Mouse (Mus musculus) telencephalon, adult 2 months (tissue): ENCODE measurements around the gene Nfx1.

Source experiments
- DNase-seq: peaks from one replicate; pipeline ENCODE4 v3.0.0-alpha.2; 2011; ENCODE audit warnings: low read depth, low spot score

The Nfx1 gene

DNA sequence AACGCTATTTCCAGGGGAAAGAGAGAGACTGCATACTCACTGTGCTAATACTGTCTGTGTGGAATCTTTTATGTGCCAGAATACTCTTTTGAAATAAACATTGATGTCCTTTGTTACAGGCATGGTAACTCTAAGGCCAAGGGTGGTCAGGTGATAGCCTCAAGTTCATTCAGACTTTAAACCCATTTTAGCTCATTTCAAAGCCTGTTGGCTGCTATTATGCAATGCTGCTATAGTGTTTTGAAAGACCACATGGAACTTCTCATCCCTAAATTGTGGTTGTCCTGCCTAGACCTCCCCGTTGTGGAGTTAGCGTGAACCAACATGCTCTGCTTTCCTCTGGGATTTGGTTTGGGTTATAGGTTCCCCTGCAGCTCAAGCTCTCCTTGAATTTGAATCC lies 5.0 kb downstream of the Nfx1 start:
- DNase-seq: no peak

DNA sequence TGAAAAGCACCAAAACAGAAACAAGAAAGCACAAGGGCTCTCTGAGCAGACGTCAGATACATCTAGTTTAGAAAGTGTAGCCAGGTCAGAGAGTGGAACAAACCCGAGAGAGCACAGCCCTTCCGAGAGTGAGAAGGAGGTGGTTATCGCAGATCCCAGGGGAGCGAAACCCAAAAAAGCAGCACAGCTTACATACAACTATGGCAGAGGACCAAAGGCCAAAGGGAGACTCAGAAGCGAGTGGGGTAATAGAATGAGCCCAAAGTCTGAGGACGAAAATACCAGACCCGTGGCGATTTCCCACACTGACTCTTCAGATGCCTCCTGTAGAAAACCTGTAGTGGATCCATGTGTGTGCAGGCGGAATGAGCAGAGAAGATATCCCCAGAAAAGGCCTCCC lies 5.9 kb downstream of the Nfx1 start:
- DNase-seq: no peak

DNA sequence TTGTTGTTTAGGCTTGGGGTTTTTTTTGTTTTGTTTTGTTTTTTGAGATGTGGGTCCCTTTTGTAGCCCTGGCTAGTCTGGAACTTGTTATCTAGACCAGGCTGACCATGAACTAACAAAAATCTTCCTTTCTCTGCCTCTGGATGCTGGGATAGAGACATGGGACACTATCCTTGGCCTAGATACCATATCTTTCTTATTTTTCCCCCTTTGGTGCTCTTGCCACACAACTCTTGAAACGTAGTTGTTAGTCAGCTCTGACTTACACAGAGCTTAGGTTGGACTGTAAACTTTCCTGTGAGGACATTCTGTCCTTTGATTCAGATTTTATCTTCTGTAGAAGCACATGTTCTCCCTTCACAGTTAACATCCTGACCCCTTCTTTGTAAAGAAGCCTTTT lies 8.7 kb downstream of the Nfx1 start:
- DNase-seq: no peak

DNA sequence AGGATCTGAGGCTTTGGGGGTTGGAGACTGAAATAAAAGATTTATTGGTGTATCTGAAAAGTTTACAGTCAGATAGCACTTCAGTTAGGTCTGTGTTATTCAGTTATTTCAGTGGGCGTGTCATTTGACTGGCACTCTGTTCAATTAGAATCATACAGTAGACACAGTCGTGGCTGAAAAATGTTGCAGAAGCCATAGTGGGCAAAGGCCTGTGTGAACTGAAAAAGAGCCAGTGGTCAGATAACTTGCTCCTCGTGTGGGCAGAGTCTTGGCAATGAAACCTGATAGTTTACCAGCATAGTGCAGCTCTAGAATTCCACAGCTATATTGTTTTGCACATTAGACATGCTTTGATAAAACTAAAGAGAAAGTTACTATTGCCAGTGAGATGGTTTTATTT lies 11.8 kb downstream of the Nfx1 start:
- no peak for DNase-seq

DNA sequence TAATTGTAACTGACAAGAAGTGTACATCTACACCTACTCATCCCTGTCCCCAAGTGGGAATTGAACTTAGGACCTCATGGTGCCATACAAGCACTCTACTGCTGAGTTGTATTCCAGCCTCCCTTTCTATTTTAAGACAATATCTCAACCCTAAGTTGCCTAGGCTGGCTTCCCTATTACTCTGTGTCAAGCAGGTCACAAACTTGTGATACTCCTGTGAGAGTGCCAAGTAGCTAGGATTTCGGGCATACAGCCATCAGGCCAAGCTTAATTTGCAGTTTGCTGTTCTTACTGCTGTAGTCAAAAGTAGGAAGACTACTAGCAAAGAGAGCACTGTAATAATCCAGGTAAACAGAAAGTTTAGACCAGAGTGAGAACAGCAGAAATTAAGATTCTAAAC lies 13.0 kb downstream of the Nfx1 start:
- DNase-seq: no peak

DNA sequence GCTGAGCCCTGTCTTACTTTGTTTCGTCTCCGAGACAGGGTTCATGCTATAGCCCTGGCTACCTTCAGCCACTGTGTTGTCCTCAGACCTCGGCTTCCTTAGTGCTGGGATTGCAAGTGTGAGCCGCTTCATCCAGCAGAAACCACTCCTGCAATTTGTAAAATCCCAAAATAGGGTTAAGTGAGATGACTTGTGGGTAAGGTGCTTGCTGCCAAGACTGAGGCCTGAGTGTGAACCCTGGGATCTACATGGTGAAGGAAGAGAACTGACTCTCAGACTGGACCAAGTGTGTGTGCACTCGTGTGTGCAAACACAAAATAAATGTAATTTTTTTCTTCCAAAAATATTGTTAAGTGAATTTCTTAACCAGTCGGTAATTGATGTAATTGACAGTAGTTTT lies 18.9 kb downstream of the Nfx1 start:
- DNase-seq: no peak

DNA sequence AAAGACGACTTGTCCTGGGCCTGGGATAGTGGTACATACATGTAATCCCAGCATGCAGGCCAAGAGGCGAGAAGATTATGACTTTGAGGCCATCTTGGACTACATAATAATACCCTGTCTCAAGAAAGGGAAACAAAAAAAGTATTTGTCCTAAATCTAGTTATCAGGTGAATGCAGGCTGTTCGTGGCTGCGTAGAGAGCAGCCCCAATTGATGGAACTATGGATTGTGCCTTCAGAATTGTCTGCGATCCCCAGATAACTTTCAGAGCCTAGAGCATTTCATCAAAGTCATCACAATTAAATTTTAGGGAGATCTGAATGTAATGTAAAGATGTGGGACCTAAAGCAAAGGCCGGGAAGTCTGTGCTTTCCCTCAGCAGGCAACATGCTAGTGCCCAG lies 25.6 kb downstream of the Nfx1 start:
- no peak for DNase-seq

GRCm38 (mm10) chr4:40997916-40998315 lies 27.2 kb downstream of the Nfx1 start:
- DNase-seq: no peak

GRCm38 (mm10) chr4:41000271-41000670 lies 29.6 kb downstream of the Nfx1 start:
- no peak for DNase-seq

DNA sequence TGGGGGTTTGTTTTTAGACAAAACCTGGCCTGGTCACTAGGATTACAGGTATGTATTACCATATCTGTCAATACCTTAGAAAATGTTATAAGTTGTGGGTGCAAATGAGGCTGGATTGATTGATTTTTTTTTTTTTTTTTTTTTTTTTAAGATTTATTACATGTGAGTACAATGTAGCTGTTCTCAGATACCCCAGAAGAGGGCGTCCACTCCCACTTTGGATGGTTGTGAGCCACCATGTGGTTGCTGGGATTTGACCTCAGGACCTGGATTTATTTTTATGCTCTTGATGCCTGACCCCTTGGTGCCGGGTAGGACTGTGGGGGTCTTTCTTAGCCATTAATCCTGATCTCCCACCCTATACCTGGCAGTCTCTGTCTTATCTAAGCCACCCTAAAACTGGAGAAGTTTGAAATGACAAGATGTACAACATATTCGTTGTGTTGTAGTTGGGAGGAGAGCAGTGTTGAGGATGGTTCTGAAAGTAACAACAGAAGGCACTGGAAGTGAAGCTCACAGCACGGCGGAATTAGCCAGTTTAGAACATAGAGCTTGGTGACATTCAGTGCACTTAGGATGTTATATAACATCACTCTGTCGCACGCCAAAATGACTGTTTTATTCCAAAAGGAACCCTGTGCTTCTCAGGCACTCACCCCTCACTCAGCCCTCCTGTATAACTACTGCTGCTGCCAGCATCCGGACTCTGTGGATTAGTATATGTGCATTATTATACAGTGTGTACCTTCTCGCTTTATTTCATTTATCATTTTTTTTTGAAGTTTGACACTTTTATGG lies 30.3 kb downstream of the Nfx1 start:
- DNase-seq: no peak

DNA sequence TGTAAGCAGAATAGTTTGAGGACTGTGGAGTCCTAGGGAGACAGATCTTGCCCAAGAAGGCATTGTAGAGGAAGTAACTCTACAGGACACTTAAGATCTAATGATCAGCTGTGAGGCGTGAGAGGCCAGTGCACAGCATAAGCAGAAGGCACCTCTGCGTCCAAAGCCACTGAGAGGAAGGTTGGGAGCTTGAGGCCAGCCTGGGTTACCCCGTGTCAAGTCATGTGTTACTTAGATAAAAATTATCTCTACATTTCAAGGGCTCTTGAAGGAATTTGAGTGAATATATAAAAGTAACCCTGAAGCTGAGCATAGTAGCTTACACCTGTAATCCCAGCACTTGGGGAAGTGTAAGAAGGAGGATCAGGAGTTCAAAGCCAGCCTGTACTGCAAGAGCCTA lies 42.6 kb downstream of the Nfx1 start:
- no peak for DNase-seq

DNA sequence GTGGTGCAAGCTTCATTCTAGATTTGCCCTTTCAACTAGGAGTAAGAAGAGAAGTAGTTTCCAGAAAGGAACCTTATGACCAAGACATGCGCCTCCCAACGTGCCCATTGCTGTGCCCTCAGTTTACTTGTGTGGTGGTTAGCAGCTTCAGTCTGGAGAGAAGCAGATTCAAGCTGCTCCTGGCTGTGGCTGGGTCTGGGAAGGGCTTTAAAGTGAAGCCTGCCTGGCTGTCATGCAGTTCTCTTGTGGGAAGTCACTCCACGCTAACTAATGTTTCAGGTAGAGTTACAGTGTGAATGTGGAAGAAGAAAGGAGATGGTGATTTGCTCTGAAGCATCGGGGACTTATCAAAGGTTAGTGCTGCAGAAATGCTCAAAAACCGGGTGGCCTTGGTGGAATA lies 45.1 kb downstream of the Nfx1 start:
- no peak for DNase-seq

- DNase-seq: no peak
Measured at GRCm38 (mm10) chr4:41021094-41021493, 50.4 kb downstream of the Nfx1 start.

- DNase-seq: no peak
Measured at GRCm38 (mm10) chr4:41026086-41026787, 55.5 kb downstream of the Nfx1 start.

- no peak for DNase-seq
Measured at GRCm38 (mm10) chr4:41027872-41028271, 57.2 kb downstream of the Nfx1 start.

DNA sequence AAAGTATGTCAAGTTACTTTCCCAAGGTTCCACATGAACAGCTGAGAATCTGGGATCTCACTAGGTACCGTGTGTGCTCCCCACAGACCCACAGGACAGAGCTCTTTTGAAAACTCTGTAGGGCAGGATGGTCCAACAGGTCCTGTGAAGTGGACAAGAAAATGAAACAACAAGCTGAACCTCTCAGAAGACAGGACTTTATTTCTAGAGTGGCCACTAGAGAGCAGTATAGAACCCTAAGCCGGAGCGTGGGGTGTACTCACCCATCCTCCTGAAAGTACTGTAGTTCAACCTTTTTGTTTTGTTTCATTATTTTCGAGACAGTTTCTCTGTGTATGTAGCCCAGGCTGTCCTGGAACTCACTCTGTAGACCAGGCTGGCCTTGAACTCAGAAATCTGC lies 57.6 kb downstream of the Nfx1 start:
- no peak for DNase-seq

GRCm38 (mm10) chr4:41029372-41029771 lies 58.7 kb downstream of the Nfx1 start:
- peak; percentile 94 for DNase-seq

DNA sequence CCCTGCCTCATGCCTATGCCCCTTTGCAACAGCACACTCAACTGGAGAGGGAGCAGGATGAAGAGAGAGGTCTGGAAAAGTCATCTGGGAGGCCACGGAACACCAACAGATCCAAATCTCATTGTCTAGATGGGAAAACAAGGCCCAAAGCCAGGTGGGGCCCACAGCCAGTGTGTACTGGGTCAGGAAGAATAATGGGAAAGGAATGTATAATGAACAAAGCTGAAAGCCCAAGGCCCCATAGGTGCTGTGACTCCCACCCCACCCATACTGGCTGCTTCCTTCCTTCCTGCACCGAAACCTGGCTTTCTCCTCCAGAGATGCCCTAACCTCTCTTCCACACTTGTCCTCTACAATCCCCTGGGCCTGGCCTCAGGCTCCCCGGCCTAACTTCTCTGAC lies 60.5 kb downstream of the Nfx1 start:
- DNase-seq: no peak

DNA sequence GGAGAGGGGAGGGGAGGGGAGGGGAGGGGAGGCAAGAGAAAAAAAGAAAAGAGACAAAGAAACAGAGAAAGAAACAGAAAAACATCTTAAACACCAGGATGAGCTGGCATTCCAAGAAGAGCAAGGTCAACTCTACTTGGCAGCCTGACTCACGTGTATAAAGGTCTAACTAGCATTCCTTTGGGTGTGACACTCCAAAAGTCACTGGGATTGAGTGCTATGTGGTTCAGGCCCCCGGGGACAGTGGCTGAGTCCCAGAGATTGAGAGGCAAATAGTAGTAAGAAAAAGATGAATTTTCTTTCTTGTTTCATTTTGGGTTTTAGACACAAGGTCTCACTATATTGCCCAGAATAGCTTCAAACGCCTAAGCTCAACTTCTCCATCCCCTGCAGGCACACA lies 67.2 kb downstream of the Nfx1 start:
- no peak for DNase-seq

- DNase-seq: no peak
Measured at GRCm38 (mm10) chr4:41040983-41041382, 70.3 kb downstream of the Nfx1 start.

DNA sequence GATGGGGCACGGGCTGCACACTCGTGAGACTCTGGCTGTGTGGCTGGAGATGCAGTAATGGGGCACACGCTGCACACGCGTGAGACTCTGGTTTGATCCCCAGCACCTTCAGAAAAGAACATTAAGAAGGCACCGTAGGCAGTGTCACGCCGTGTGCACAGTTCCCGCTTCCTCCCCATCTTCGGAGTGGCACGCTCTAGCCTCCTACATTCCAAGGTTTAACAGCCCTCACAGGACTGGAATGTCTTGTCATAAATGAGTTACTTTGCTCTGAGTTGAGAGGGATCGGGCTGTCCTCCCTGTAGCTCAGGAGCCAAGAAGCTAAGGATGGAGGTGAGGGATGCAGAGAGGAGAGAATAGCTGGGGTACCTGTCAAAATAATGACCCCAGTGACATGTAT lies 72.2 kb downstream of the Nfx1 start:
- DNase-seq: no peak

- no peak for DNase-seq
Measured at GRCm38 (mm10) chr4:41043961-41044360, 73.3 kb downstream of the Nfx1 start.

- DNase-seq: no peak
Measured at GRCm38 (mm10) chr4:41045288-41045687, 74.6 kb downstream of the Nfx1 start.
